Mouse (Mus musculus): ENCODE results near the gene Slc6a18.
A peak's percentile ranks its signal among the peaks of the same experiment; 100 is the strongest.

The Slc6a18 gene

DNA sequence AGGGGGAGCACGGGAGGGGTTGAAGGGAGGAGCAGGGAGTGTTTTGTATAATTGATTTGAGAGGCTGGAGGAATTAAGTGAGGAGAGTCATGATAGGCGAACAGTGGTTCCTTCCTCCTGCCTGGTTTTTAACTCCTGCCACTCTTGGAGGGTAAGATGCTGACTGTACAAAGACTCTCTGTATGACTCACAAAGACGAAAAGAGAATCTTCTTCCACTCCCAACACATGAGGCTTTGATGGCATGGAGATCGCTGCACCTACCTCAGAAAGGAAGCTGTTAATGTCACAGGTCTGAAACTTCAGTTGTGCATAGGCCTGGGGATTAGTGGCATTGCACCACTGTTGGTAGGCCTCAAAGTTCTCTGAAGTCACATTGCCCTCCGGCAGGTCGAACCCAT, 7.7 kb upstream of the Slc6a18 start:
- no peak for DNase-seq (ENCODE audit: low spot score)

DNA sequence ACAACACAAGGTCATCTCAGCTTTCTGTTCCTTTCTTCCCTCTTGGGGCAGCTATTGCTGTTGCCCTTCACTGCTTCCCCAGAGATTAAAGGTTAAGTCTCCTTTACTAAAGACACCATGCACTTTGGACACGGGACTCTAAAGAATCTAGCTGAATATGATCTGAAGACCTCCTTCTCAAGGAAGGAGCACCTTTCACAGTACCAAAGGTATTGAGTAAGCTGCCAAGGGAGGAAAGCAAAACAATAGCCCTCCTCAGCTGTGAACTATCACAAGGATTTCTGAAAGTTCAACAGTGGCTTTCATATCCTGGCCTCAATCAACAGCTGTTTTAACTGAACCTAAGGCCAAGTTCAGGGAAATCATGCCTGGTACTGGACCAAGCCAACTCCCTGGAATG, 6.6 kb upstream of the Slc6a18 start:
- DNase-seq (ENCODE audit: low spot score): no peak

DNA sequence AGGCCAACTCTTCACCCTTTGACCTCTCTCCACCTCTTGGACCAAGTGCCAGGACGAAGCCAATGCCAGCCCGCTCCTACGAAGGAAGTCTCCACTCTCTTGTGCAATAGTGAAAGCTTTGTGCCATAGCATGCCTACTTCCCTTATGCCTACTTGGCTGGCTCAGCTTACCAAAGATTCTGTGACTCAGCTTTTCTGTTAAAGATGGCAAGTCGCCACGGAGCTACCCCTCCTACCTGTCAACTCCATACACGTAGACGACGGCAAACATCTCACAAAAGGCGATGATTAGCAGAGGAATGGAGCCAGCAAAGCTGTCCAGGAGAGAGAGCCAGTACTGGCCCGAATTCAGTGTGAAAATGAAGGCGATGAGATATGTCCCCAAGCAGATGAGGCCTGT, 5.9 kb upstream of the Slc6a18 start:
- DNase-seq (ENCODE audit: low spot score): no peak

DNA sequence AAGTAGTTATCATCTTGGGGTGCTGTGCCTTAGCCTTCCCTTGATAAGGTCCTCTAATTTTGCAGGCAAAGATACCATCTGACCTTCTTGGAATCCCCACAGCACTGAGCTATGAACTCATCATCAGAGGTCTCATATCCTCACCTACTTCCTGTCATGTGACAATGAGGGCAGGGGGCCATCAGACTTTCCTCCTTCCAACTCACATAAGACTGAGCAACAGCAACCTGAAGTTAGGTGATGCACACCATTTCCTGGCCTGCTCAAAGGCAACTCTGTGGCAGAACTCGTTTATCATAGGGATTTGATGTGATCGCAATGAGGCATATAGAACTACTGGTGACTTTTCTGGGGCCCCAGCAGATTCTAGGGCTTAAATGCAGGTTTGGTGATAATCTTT, 4.4 kb upstream of the Slc6a18 start:
- DNase-seq (ENCODE audit: low spot score): no peak

DNA sequence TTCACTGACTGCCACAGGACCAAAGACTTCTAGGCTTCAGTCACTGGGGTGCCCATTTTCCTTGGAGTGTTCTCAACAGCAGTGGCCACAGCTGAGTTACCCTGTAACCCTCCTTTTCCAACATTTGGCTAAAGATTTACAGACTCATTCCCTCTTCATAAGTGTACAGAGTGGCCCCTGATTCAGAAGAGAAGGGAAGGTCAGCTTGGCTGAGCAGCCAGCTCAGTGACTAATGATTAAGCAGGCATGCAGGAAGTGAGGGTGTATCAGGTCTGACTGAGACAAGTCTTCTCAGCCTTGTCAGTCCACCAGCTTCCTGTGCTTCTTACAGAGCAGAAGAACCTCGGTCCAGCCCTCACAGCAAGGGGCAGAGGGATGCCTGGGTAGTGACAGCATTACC, 2.6 kb upstream of the Slc6a18 start:
- no peak for DNase-seq (ENCODE audit: low spot score)

DNA sequence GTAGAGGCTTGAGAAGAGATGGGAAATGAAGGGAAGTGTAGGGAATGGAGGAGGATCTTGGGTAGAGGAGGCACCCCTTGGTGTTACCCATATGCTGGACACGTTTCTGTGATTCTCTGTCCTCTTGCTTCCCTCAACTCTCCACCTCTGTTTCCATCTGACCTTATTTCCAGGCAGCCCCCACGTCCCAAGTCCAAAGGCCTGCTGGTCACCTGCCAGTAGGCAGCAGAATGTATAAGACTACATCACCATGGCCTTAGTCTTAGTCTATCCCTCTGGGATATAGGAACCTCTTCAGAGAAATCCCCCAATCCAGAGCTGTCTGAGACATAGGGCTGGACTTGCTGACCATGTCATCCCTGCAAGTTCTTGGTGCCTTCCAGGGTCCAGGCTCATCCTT, 1.5 kb upstream of the Slc6a18 start:
- DNase-seq (ENCODE audit: low spot score): no peak

DNA sequence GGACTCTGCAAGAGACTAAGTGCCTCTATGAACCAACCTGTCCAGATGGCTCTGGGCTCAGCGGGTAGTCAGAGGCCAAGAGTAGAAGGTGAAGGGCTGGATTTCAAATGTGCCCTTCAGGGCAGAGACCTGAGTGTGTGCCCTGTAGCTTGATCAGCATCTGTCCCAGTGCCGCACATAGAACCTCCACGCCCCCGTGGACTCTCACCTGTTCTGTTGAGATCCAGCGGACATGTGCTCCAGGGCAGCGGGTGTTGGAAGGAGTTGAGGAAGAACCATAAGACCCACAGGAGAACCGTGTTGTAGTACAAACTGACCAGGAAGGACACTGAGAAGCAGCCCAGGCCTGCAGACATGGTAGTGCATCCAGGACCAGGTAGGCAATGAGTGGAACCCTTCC, 2.7 kb downstream of the Slc6a18 start:
- DNase-seq (ENCODE audit: low spot score): no peak

DNA sequence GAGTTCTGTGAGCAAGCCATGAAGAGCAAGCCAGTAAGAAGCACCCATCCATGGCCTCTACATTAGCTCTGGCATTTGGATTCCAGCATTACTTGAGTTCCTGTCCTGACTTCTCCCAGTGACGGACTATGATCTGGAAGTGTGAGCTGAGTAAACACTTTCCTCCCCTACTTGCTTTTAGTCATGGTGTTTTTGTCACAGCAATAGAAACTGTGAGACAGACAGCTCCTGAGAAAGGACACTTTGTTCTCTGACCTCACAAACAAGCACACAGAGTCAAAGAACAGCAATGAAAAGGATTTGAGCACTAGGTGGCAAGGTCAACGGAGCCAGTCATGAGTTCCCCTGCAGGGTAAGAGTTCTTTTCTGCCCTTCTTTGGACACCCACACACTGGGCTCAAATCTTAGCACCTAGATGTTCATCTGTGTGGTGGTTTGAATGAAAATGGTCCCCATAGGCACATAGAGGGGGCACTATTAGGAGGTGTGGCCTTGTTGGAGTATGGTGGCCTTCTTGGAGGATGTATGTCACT, 17.6 kb downstream of the Slc6a18 start:
- DNase-seq (ENCODE audit: low spot score): no peak

DNA sequence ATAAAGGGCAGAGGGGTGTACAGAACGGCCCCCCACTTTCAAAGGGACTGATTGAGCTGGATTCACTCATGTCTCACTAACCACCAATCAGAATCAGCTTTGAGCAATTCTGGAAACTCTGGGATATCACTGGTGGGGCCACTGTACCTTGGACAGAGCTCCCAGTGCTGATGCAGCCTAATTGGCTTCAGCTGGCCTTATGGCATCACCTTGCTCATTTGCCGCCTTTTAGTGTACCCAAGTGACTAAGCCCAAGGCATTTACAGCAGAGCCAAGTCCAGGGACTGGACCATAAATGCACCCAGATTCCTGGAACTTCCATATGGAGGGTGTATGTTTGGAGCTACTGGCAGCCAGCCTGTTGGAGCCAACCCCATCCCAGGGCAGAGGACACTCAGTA, 18.9 kb downstream of the Slc6a18 start:
- DNase-seq (ENCODE audit: low spot score): no peak

DNA sequence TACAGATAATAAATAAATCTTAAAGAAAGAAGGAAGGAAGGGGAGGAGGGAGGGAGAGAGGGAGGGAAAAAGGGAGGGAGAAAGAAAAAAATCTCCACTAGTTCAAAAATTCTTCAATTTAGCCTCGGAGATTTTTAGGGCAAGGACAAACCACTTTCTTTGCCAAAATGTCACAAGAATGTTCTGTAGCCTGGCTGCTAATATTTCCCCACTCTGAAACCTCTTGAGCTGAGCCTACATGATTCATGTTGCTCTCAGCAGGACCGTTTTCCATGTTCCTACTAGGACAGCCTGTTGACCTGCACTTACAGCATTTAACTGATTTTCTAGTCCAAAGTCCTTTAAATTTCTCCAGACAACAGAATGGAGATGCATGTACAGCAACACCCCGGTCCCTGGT, 22.8 kb downstream of the Slc6a18 start:
- DNase-seq (ENCODE audit: low spot score): no peak

DNA sequence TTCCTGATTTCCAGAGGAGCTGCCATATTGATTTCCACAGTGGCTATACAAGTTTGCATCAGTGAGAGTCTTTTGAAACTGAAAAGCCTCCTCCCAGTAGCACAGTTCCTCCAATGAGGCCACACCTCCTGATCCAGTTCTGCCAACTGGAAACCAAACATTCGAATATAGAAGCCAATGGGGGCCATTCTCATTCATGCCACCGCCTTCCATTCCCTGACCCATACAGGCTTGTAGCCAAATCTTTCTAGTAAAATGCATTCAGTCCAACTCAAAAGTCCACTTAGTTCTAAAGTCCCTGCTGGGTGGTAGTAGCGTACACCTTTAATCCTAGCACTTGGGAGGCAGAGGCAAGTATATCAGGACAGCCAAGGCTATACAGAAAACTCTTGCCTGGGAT, 24.6 kb downstream of the Slc6a18 start:
- DNase-seq (ENCODE audit: low spot score): no peak

DNA sequence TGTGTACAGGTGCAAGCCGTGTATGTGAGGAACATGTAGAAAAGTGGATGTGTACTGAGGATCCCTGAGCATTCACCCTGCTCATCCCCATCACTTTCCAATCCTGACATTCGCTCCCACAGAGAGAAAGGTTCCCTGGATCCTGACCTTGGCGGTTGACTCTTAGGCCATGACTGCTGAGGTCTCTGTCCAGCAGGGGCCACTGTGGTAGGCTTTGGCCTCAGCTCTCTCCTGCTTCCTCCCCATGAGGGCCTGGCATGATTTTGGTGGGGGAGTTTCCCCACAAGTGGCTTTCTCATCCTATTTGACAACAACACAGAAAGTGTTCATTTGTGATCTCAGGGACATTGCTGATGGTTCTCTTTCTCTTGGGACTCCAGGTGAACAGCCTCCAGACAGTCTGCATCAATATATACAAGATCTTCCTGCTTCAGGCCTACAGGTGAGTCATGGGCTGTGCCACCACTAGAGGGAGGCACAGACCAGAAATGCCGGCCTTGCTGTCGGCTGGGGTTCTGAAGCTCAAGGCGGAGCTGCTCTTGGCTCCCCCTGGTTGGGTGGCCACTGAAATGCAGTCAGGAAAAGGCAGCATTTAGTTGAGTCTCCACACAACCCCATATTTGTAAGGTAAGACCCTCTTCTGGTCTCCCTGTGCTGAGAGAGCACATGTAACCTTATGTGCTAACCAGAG, 31.3 kb downstream of the Slc6a18 start:
- peak; percentile 25 for DNase-seq (ENCODE audit: low spot score)

DNA sequence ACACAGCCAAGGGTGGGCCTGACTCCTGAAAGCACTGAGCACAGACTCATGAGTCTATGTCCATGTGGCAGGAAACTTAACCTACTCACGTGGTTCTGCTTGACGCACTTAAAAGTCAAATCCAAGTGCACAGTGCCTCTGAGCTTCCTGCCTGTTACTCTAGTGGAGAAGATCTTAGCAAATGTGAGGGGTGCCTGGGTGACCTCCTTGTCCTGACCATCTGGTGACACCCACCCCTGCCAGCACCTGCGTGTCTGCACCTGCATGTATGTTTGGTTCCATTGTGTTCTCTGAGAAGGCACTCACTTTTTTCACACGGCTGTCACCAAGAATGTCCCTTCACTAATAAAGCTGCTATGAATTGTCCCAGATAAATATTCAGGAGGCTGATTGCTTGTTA, 36.5 kb downstream of the Slc6a18 start:
- no peak for DNase-seq (ENCODE audit: low spot score)

DNA sequence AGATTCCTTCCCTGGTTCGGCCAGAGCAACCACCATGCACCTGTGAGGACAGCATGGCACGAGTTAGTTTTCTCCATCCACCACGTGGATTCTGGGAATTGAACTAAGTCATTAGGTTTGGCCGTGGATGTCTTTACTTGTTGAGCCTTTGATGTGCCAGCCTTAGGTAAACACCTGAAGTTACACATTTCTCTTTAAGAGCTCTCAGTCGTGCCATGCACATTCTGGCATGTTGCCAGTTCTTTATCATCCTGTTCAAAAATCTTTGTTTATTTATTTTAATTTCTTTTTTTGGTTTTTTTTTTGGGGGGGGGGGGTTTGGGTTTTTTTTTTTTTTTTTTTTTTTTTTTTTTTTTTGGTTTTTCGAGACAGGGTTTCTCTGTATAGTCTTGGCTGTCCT, 40.0 kb downstream of the Slc6a18 start:
- no peak for DNase-seq (ENCODE audit: low spot score)

DNA sequence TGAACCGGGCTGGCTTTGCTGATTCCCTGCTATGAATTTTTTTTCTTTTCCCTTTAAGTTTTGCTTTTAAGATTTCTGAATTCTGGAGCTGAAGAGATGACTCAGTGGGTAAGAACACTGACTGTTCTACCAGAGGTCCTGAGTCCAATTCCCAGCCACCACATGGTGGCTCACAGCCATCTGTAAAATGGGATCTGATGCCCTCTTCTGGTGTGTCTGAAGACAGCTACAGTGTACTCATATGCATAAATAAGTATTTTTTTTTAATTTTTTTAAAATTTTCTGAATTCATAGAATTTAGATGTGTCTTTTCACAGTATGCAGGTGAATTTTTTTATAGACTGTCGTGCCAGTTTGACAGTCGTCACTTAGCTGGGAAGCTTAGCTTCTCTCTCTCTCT, 46.0 kb downstream of the Slc6a18 start:
- DNase-seq (ENCODE audit: low spot score): no peak

DNA sequence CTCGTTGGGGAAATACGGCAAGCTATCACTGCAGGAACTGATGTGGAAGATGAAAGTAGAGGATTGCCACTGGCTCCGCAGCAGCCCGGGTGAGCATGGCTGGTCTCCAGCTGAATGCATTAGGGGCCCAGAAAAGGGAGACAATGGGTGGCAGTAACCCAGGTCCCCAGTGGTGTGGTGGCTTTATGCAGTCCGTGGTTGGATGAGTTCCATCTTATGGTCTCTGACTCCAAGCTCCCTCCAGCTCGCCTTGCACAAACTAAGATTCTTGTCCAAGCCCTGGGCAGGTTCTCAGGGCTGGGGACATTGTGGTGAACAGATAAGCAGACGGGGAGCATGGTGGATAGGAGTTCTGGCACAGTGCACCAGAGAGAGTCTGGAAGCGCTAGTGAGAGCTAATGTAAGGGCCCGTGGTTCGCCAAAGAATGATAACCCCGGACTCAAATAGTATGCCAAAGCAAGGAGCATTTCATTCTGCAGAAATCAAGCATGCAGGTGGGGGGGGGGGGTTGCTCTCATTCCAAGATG, 49.2 kb downstream of the Slc6a18 start:
- no peak for DNase-seq (ENCODE audit: low spot score)

DNA sequence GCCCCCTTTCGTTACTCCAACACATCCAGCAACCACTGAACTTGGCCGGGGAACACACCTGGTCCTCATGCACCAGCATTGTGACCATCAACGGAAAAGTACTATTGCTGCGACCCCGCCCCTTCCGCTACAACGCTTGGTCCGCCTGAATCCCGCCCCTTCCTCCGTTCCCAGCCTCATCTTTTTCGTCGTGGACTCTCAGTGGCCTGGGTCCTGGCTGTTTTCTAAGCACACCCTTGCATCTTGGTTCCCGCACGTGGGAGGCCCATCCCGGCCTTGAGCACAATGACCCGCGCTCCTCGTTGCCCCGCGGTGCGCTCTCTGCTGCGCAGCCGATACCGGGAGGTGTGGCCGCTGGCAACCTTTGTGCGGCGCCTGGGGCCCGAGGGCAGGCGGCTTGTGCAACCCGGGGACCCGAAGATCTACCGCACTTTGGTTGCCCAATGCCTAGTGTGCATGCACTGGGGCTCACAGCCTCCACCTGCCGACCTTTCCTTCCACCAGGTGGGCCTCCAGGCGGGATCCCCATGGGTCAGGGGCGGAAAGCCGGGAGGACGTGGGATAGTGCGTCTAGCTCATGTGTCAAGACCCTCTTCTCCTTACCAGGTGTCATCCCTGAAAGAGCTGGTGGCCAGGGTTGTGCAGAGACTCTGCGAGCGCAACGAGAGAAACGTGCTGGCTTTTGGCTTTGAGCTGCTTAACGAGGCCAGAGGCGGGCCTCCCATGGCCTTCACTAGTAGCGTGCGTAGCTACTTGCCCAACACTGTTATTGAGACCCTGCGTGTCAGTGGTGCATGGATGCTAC, 50.9 kb downstream of the Slc6a18 start, which contains the start of gene Tert:
Tert (plus strand) TSS at position 167 of the 805 bp plus-strand sequence.
- no peak for DNase-seq (ENCODE audit: low spot score)

DNA sequence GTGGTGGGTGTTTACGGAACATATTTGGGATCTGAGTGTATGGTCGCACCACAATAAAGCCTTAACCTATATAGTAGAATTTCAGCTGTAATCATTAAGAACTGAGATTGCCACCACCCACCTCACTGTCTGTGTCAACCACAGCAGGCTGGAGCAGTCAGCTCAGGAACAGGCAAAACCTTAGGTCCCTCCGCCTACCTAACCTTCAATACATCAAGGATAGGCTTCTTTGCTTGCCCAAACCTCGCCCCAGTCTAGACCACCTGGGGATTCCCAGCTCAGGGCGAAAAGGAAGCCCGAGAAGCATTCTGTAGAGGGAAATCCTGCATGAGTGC, 51.4 kb downstream of the Slc6a18 start:
- DNase-seq (ENCODE audit: low spot score): no peak

DNA sequence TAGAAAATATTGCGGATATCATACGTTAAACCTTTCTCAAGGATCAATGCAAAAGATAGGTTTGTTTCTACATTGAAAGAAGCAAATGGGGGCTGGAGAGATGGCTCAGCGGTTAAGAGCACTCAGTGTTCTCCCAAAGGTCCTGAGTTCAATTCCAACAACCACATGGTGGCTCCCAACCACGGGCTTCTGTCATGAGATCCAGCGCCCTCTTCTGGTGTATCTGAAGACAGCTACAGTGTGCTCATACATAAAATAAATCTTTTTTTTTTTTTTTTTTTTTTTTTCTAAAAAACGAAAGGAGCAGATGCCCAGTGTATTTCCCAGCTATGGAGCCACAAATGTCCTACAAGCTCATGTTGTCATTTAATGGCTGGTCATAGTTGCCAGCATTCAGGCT, 57.2 kb downstream of the Slc6a18 start:
- DNase-seq (ENCODE audit: low spot score): no peak

DNA sequence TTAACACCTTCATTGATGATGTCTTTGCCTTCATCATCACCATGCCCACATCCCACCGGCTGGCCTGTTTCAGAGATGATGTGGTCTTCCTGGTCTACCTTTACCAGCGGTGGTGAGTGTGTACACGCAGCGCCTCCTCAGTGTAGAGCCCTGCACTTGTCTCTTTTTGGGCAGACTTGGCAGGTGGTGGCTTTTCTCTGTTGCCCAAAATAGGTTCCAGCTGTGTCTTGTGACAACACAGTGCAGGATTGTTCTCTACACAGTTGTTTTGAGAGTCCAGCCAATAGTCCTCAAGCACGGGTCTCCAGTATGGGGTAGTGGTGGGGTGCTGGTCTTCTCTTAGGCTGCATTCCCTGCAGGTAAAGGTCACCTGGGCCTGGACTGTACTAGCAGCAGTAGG, 59.4 kb downstream of the Slc6a18 start:
- no peak for DNase-seq (ENCODE audit: low spot score)
